Mouse (Mus musculus): Measurements from ENCODE around the gene Vps35l. TPM values are rescaled to one million over a fixed set of nuclear protein-coding genes. Genes with fewer than 3 reads are reported as not detected.

Gene Vps35l
- total RNA-seq, 4 experiments from 2014 or later, result 17.0 to 19.5 (median 18.3) TPM

DNA sequence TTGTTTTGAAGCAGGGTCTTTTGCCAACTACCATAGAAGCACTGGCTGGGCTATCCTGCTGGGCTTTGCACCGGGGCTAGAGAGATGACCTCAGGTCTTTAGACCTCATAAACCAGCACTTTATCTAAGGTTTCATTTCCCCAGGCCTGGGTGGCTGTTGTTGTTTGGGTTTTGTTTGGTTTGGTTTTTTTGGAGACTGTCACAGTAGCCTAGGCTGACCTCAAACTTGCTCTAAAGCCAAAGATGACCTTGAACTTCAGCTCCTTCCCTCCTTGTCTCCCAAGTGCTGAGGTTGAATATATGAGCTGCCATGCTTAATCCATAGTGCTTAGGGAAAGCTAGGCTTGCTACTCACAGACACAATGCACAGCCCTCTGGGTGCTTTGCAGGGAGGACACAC lies 79.6 kb downstream of the Vps35l start:
- DNase-seq (ENCODE audit: low spot score in 2 of 2), result no peak

DNA sequence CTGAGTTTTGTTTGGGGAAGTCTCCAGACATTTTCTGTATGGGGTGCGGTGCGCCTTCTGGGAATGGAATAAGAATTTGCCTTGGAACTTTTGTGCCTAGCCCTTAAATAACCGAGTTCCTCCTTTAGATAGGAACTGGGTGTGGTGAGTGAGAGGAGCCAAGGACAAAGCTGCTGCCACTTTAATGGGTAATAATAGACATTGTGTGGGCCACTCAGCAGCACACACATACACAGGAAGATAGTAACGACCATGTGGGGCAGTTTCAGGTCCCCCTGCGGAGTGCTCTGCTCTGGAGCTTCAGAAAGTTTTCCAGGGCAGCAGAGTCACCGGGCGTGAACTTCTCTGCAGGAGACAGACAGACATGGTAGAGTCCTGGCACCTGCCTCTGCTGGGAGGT lies 81.3 kb downstream of the Vps35l start:
- DNase-seq (ENCODE audit: low spot score in 2 of 2), result no peak

DNA sequence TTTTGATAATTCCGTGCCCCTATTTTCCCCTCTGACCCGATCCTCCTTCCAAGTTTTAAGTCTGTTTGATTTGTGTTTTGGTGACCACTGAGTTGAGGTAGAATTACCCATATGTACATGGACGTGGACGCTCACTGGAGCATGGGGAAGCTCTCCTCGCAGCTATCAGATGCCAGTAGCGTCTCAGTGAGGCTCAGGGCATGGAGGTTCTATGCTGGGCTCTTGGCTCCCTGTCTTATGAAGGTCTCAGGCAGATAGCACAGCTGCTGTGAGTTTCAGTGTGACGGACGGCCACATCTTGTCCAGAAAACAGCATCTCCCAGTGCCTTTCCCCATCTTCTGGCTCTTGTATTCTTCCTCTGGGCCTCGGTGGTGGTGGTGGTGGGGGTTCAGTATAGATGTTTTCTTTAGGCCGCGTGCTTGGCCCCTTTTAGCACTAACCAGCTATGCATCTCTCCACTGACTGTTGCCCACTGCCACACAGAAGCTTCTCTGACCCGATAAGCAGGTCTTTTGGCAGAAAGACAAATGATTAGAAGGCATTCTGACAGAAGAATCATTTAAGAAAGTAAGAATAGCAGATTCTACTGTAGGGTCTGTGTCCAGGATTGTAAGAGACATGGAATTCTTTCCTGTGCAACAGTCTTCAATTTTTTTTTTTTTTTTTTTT lies 82.0 kb downstream of the Vps35l start:
- DNase-seq (ENCODE audit: low spot score in 2 of 2), result no peak

DNA sequence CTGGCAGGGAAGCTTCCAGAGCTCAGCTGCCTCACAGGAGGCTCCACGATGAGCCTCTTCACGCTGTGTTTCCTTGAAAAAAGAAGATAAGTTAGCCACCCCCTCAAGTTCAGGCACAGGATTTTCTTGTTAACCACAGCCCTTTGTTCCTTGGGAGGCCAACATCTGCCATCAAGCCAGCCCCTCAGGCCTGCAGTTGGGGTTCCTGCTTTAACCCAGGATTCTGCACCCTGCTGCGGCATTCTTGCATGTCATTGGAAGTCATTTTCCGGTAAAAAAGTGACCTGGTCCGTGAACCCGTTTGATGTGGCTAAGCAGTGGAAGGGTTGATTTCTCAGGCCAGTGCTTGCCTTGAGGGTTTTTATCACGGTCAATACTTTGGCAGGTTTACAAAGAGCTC lies 84.4 kb downstream of the Vps35l start:
- no peak for DNase-seq (ENCODE audit: low spot score in 2 of 2)

DNA sequence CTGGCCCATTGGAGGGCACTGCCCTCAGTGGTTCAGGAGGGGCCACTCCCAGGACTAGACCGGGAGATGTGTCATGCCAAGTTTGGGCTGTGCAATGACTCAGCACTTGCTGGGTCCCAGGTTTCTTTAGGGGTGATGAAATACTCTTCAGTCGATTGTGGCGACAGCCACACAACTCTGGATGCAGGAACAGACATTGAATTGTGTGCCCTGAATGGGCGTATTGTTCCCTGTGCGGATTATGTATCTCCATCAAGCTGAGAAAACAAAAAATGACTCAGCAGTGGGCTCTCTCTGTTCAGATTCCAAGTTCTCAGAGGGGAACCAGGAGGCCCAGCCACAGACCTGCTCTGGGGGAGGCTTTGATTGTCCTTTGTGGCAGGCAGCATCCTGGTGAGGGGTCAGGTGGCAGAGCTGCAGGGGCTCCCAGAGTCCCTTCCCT lies 88.0 kb downstream of the Vps35l start:
- no peak for DNase-seq (ENCODE audit: low spot score in 2 of 2)

DNA sequence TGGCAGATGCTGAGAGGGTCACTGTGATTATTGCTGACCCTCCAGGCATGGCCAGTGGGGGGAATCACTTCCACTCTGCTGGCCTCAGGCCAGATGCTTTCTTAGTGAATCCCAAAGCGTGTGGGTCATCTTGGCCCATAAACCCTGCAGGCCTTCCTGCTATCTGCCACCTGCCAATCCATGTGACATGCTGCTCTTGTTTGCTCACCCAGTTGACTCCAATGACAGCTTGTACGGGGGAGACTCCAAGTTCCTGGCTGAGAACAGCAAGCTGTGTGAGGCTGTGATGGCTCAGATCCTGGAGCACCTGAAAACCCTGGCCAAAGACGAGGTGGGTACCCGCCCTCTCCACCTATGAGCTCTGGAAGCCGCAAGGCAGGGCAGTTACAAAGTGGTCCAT lies 97.9 kb downstream of the Vps35l start:
- DNase-seq (ENCODE audit: low spot score in 2 of 2), result no peak

DNA sequence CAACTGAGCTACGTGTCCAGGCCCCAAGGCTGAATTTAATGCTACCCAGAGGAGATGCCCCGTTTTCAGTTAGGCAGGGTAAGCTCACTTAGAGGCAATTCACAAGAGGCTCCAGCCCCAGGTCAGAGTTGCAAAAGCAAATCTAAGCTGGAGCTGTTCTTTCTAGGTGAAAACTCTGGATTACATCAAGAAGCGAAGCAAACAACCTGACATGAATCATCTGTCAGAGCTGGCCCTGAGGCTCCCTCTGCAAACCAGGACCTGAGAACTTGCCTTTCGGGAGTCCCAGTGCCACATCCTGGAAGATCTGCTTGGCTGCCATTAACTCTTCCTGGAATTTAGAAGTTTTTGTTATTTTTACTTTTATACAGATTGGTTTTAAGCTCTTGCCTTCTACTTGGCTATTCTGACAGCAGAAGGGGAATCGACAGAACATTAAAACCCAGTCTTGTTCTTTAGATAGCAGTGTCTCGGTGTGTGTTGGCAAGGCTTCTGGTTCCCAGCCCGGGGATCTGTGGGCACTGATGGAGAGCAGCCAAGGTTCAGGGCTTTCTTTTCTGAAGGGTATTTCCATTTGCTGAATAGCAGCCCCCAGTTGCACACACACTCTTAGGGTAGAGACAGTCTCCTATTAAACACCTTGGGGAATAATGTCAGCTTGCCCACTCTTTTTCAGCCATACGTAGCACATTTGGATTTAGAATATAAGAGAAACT lies 101.2 kb downstream of the Vps35l start:
- DNase-seq (ENCODE audit: low spot score in 2 of 2), result no peak

DNA sequence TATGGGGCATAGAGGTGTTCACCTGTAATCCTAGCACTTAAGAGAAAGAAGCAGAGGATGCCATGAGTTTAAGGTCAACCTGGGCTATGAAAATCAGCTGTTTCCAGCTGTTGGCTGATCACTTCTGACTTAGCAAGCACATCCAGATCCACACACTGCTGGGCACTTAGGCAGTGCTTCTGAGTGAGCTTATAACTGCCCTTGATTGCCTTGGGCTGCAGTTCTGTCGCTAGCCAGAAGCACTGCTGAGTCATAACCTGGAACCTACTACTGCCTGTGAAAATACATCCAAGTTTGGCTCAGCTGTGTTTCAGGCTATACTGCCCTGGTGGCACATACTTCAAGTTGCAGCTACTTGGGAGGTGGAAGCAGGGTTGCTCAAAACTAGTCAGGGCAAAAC lies 101.8 kb downstream of the Vps35l start:
- DNase-seq (ENCODE audit: low spot score in 2 of 2), result peak in 1 of 2 experiments; percentile 27

DNA sequence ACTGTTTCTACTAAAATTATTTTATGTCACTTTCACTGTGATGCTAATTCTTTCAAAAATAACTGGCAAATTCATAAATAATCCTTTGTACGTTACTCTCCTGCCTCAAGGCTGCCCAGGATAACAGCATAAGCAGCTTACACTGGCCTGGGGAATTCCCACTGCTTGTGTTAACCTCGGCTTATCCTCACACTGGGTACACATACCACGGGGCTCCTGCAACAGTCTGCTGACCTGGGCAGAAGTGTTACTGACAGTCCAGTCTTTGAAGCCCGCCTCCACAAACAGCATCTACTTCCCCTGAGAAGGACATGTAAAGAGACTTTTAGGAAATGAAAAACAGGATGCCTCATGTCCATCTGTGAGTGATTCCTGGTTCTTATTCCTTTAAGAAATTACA lies 102.9 kb downstream of the Vps35l start:
- no peak for DNase-seq (ENCODE audit: low spot score in 2 of 2)

DNA sequence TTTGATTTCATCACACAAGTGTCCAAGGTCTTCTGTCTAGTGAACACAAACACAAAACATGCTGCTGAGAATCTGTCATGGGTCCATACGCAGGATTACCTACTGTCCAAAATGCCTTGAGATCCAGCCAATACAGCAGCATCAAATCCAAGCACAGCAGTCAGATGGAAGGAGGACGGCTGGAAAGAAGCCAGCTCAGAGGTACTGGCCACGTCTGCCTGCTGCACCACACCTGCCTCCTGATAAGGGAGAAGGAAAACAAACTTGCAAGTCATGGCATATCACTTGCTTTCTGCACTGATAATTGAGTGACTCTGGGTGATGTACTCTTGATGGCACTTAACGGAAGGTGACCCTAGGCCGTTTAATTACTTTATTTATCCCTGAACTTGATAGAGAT lies 105.1 kb downstream of the Vps35l start:
- DNase-seq (ENCODE audit: low spot score in 2 of 2), result no peak

DNA sequence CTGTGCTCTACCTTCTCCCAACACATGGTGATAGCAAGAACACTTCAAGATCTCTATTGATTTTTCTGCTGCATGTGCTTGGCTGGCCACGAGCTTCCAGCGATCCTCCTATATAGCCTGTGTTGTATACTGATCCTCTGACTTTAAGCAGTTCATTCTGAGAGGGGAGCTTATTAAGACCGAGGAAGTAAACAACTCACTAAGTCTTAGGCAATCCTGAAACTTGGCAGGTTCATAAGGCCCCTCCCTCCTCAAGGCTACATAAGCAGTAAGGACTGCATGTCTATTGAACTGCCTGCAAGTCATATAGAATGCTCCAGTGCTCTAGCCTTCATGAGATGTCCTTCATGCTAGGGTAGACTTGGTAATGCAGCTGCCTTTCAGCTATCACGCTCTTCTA lies 106.3 kb downstream of the Vps35l start:
- no peak for DNase-seq (ENCODE audit: low spot score in 2 of 2)

DNA sequence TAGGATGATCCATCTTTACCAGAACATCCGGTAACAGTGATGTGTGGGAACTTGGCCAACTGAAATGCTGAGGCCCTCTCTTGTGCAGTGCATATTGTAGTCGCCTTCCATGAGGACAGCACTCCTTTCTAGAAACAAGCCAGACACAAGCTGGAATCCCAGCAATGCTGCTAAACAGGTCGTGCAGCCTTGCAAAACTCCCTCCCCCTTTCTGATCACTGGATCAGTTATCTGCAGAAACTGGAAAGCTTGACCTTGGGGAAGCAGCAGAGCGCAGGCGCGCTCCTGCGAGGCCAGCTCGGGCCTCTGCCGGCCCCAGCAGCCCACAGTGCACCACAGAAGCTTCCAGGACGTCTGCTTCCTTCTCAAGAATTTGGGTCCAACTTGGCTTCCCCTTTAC lies 108.8 kb downstream of the Vps35l start:
- no peak for DNase-seq (ENCODE audit: low spot score in 2 of 2)

DNA sequence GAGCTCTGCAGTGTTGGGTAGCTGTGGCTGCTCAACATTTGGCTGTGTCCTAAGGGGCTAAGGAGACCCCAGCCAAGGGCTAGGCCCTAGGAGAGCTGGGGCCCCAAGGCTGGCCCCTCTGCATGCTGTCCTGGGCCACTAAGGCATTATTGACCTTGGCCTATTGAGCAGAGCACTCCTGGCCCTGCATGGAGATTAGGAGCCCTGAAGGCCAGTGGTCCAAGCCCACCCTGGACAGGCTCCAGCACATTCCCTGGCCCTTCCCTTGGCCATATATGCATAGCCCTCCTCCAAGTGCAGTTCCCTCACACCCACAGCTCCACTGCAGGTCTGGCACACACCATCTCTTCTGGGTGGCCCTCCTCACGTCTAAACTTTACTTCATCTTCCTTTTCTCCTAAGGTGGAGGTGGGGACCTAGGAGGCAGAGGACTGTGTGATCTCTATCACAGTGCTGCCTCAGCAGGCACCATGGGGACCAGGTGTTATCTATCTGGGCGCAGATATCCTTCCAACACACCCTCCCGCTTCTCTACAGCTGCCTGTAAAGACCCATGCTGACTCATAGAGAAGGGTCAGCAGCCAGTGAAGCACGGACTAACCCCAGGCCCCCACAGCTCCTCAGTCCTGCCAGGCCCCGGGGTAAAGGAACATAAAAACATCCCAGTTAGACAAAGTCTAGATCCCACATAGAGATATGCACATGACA lies 109.7 kb downstream of the Vps35l start:
- DNase-seq (ENCODE audit: low spot score in 2 of 2), result no peak

DNA sequence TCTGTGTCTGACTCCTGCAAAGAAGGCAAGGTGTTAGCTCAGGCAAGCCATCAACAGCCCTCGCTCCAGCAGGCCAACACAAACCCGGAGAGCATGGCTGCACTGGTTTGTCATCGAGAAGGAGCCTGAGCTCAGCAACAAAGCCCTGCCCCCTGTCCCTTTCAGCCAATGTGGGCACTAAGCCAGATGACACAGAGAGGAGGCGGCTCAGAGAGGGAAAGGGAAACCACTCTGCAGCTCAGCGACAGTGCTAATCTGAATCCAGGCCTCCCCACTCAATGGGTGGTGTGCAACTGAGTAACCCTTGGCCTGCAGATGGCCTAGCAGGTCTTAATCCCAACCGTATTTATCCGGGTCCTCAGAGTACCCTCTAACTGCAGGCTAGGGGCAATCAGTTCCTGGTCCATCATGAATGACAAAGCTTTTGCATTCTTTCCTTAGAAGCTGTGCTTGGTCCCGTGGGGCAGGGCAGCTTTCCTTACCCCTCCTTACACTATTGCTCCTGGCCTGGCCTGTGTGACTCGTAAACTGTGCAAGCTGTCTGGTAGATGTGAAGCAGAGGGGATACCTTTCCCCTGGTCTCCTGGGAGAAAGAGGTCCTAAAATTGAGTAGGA lies 110.8 kb downstream of the Vps35l start:
- DNase-seq (ENCODE audit: low spot score in 2 of 2), result no peak

DNA sequence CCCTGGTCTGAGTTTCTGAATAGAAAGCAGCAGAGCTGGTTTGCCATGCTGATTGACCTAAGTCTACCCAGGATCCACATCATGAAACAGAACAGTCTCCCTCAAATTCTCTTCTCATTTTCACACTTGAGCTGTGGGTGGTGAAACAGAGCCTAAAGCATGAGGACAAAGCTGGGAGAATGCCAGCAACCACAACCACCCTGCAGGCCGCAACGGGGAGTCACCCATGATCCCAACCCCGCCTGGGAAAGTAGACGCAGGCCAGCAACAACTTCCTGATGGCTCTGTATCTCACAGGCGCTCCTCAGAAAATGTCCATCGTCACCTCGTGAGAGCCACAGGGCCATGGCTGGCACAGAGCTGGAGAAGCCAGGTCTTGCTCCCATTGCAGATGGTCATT lies 111.5 kb downstream of the Vps35l start:
- DNase-seq (ENCODE audit: low spot score in 2 of 2), result no peak

DNA sequence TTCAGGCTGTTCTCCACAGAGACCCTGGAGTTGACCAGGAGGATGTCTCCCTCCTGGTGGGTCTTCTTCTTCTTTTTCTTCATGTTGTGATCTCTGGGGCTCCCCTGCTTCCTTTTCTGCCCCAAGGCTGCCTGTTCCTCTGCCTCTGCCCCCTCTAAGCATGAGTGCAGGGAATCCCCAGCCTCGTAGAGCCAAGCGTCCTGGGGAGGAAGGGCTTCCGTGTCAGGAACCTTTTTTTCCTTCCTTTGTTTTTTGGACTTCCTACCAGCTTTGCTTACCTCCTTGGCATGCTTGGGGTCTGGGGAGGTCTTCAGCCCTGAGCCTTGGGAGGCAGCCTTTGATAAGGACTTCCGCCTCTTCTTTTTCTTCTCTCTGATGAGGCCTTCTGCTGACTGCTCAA lies 112.6 kb downstream of the Vps35l start:
- no peak for DNase-seq (ENCODE audit: low spot score in 2 of 2)

DNA sequence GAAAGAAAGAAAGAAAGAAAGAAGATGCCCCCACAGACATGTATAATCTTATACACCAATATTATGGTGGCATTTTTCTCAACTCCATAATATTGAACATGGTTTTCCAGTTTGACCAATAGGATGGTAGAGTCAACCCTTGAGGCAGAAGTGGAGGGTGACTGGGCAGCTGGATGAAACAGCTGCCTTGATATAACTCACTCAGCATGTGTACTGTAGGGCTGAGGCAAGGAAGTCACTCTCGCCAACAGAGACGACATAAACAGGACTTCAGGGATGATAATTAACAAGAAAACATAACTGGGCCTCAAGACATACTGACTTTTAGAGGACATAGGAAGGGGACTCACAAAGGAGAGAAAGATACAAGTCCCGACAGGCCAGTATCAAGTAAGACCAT lies 114.6 kb downstream of the Vps35l start:
- no peak for DNase-seq (ENCODE audit: low spot score in 2 of 2)

DNA sequence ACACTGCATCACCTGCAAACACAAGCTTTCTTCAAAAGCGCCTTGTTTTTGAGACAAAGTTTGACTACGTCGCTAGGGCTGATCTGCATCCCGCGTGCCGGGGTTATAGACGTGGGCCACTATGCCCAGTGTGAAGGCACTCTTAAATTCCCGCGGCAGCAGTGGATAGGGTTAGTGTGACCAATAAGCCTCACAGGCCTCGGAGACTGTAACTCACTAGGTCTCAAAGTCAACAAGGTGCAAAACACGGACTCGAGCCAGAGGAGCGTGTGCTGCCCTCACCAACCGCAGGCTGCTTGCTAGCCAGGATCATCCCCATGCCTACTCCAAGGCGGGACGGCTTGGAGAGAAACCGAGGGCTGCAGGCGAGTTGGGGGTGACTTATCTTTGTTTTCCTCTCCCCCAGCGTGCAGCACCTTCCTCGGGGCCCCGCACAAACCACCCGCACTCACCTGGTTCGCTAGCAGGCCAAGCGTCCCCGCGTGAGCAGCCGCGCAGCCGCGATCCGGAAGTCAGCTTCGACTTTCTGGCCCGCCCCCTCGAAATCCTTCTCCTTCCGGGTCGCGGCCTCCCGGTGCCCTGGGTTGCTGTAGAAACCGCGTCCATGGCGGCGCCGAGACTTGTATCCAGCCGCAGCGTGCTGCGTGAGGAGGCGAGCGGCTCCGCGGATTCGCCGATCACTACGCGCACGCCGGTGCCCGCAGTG lies 115.3 kb downstream of the Vps35l start, which contains the start of gene Iqck:
Gene Iqck, plus strand, starts transcription at position 582 of the 706 bp plus-strand sequence.
- peak; percentile 80 to 84 for DNase-seq (ENCODE audit: low spot score in 2 of 2)

DNA sequence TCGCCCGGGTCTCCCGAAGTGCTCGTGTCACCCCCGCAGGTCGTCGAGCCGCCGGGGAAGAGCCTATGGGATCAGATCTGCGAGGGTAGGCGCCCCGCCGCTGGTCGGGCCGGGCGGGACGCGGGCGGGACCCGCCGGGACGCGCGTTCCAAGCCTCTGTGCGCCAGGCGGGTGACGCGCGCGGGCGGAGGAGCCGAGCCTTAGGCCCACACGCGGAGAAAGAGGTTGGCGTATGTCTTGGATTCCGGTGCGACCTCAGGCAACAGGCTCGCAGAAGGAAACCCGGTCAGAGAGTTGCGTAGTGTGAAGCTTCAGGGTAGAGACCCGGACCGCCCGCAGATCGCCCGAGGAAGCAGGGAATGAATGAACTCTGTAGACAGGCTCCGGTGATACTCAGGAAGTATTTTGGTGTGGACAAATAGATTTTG lies 115.9 kb downstream of the Vps35l start, which contains the start of gene Knop1:
Gene Knop1, minus strand, starts transcription at position 378 of the 428 bp plus-strand sequence.
- DNase-seq (ENCODE audit: low spot score in 2 of 2), result no peak

DNA sequence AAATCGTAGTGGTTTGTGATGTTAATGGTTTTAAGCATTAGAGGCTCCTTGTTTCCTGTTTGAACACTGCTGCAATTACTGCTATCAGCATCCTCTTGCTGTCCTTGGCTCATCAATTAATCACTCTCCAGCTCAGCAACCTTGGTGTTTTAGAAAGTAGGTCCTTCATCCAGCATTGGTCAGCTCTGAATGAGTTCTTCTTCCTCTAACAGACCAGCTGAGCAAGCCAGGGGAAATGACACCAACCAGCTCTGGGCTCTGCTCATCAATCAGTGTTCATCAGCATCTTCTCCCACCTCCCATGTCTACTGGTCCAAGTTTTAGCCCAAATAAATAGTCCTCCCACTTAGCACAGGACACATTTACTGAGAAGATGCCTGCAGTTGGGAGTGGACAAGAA lies 118.6 kb downstream of the Vps35l start:
- no peak for DNase-seq (ENCODE audit: low spot score in 2 of 2)

DNA sequence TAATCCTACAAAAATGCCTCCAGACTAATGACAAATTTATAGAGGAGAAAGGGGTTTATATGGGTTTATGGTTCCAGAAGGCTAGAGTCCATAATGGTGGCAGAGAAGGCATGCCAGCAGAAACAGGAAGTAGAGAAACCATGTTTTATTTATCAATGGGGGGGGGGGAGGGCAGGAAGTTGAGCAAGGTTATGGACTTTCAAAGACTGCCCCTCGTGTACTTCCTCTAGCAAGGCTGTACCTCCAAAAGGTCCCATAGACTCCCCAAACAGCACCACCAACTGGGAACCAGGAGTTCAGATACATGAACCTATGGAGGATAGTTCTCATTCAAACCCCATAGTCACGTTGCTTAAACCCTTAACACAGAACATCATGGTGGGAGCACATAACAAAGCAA lies 125.3 kb downstream of the Vps35l start:
- no peak for DNase-seq (ENCODE audit: low spot score in 2 of 2)

All from gastrocnemius, adult 8-10 months (tissue).